Mouse (Mus musculus) heart, adult 2 months (tissue): ENCODE results near the gene Scamp4. TPM values are rescaled to one million over a fixed set of nuclear protein-coding genes. Genes with fewer than 3 reads are reported as not detected.
"Not testable (repeated sequence)": the region's sequence is repeated elsewhere in the genome, so short reads cannot be mapped to it uniquely, and the experiment has no call there.

ENCODE experiments used
- DNase-seq, 2 experiments: peaks; one replicate each; pipeline ENCODE4 v3.0.0; 2021
- H3K27ac ChIP-seq: fragments of 200-600 bp; 2 replicates; pipeline ENCODE4 v1.8.1; 2022
- H3K27me3 ChIP-seq: fragments of 200-500 bp; 2 replicates; pipeline ENCODE4 v1.6.1; 2012; ENCODE audit warnings: mild to moderate bottlenecking, low read length, inconsistent platforms, mixed read lengths; ENCODE audit not compliant: control insufficient read depth, insufficient read depth
- H3K36me3 ChIP-seq: fragments of 200-500 bp; 2 replicates; pipeline ENCODE4 v1.6.1; 2012; ENCODE audit warnings: low read length, inconsistent platforms; ENCODE audit not compliant: control insufficient read depth, insufficient read depth
- H3K4me1 ChIP-seq: fragments of 200-500 bp; 2 replicates; pipeline ENCODE4 v1.6.1; 2011; ENCODE audit warnings: low read length; ENCODE audit not compliant: control insufficient read depth, insufficient read depth
- H3K4me3 ChIP-seq: fragments of 200-600 bp; 2 replicates; pipeline ENCODE4 v1.8.1; 2022
- H3K79me2 ChIP-seq: fragments of 200-500 bp; replicated peaks from 2 replicates; pipeline ENCODE4 v1.6.1; 2012; ENCODE audit warnings: mild to moderate bottlenecking, inconsistent platforms, low read length, moderate library complexity, mixed read lengths; ENCODE audit not compliant: control insufficient read depth, insufficient read depth
- H3K9ac ChIP-seq: fragments of 200-500 bp; 2 replicates; pipeline ENCODE4 v1.6.1; 2012; ENCODE audit warnings: low read depth, mild to moderate bottlenecking, control low read depth, inconsistent platforms, low read length, mixed read lengths
- CTCF ChIP-seq: fragments of 200-600 bp; IDR thresholded peaks from 2 replicates; pipeline ENCODE4 v1.8.1; 2022; ENCODE audit warnings: antibody characterized with exemption, mild to moderate bottlenecking, moderate library complexity
- EP300 ChIP-seq: fragments of 200-500 bp; IDR thresholded peaks from 2 replicates; pipeline ENCODE4 v1.6.1; 2011; ENCODE audit warnings: low read depth, low read length, control low read depth; ENCODE audit not compliant: insufficient read depth
- POLR2A ChIP-seq: fragments of 200-500 bp; IDR thresholded peaks from 2 replicates; pipeline ENCODE4 v1.6.1; 2011; ENCODE audit warnings: mild to moderate bottlenecking, low read depth, low read length, control low read depth; ENCODE audit not compliant: insufficient read depth
- WGBS: fragments of 180-500 bp; shearing (Covaris S2); methylation state at CpG from one replicate; pipeline ENCODE4 v1.1.7; 2018; 5-methylcytosine and 5-hydroxymethylcytosine counted together
- intact Hi-C: fragments of 180-260 bp; cut with DNase I; formaldehyde crosslinking; loops from one replicate; pipeline ENCODE4 v1.15.1; 2025
- polyA plus RNA-seq: library from polyadenylated mRNA; depleted of rRNA; stranded (reverse); fragments of >200 nt; gene quantifications from 2 replicates; pipeline ENCODE4 v1.2.3, GENCODE M21; 2012
- total RNA-seq, 2 experiments: library from RNA; stranded (reverse); gene quantifications; 2 replicates each; pipeline ENCODE4 v1.2.3; 2021

The Scamp4 gene
- total and polyA plus RNA-seq, 3 experiments, result 20.8 to 58.9 (median 26.9) TPM

DNA sequence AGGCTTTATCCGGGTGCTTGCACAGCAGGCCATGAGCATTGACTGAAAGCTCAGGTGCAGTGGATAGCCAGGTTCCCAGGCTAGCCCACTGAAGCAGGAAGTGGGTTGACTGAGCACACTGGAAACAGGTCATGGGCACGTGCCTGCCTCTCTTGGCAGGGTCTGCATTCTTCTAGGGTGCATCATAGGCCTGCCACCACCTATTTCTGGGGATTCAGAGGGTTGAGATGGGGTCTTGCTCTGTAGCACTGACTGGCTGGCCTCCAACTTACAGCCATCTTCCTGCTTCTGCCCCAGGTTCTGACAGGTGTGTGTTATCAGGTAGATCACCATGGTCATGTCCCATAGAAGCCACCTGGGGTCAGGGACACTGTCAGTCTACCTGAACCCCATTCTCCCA lies 2.3 kb downstream of the Scamp4 start:
- WGBS, result 70% methylated on average over 2 of the region's 2 CpGs
- H3K9ac ChIP-seq, result no peak overlapping the region
- H3K4me3 ChIP-seq, result no peak overlapping the region
- H3K27ac ChIP-seq, result no peak overlapping the region
- intact Hi-C loops, result loop anchor here (2.0 kb wide), 1 partner anchor 16 kb away; no protein-coding TSS in a partner anchor
- peaks cover 7% of the 10 kb centered on the region for H3K79me2 ChIP-seq
- TF ChIP-seq EP300 (no peak), CTCF (no peak), POLR2A (no peak)
- no peak for DNase-seq
- H3K4me1 ChIP-seq, result peaks cover 6% of the 10 kb centered on the region
- no peaks in the 10 kb centered on the region for H3K36me3 ChIP-seq
- no peaks in the 10 kb centered on the region for H3K27me3 ChIP-seq

DNA sequence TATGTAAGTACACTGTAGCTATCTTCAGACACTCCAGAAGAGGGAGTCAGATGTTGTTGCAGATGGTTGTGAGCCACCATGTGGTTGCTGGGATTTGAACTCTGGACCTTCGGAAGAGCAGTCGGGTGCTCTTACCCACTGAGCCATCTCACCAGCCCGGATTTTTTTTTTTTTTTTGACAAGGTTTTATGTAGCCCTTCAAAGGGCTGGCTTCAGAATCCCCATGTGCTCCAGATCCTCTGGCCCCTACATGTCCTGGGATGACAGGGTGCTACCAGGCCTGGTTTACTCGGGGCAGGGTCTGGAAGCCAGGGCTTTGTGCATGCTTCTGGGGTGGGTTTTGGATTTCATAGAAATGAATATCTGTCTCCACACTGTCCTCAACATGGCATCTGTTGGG lies 3.0 kb downstream of the Scamp4 start, which contains the start of gene Gm49322:
Gene Gm49322 (plus strand): TSS at position 301 of the 400 bp plus-strand sequence.
- H3K4me3 ChIP-seq, DNase-seq, H3K79me2 ChIP-seq, H3K4me1 ChIP-seq, H3K36me3 ChIP-seq, H3K9ac ChIP-seq, H3K27ac ChIP-seq, H3K27me3 ChIP-seq: not testable (repeated sequence)
- intact Hi-C loops, result loop anchor here (2.0 kb wide), 1 partner anchor 15 kb away; no protein-coding TSS in a partner anchor
- WGBS, result 80% methylated on average over 4 of the region's 4 CpGs

DNA sequence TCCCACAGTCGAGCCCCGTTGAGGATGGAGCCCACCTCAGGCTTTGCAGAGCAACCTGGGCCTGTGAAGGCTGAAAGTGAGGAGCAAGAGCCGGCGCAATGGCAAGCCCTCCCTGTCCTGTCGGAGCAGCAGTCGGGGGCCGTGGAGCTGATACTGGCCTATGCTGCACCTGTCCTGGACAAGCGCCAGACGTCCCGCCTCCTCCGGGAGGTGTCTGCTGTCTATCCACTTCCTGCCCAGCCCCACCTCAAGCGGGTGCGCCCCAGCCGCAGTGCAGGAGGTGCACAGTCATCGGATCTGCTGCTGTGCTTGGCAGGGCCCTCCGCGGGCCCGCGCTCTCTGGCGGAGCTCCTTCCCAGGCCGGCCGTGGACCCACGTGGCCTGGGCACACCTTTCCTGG lies 3.6 kb downstream of the Scamp4 start:
- no peaks in the 10 kb centered on the region for H3K27me3 ChIP-seq
- H3K9ac ChIP-seq, result no peak overlapping the region
- 85% methylated on average over 23 of the region's 23 CpGs for WGBS
- no peak overlapping the region for H3K4me3 ChIP-seq
- intact Hi-C loops, result no loop called here
- H3K27ac ChIP-seq, result no peak overlapping the region
- TF ChIP-seq EP300 (no peak), CTCF (no peak), POLR2A (no peak)
- no peak for DNase-seq
- peaks cover 6% of the 10 kb centered on the region for H3K4me1 ChIP-seq
- peaks cover 7% of the 10 kb centered on the region for H3K79me2 ChIP-seq
- no peaks in the 10 kb centered on the region for H3K36me3 ChIP-seq

DNA sequence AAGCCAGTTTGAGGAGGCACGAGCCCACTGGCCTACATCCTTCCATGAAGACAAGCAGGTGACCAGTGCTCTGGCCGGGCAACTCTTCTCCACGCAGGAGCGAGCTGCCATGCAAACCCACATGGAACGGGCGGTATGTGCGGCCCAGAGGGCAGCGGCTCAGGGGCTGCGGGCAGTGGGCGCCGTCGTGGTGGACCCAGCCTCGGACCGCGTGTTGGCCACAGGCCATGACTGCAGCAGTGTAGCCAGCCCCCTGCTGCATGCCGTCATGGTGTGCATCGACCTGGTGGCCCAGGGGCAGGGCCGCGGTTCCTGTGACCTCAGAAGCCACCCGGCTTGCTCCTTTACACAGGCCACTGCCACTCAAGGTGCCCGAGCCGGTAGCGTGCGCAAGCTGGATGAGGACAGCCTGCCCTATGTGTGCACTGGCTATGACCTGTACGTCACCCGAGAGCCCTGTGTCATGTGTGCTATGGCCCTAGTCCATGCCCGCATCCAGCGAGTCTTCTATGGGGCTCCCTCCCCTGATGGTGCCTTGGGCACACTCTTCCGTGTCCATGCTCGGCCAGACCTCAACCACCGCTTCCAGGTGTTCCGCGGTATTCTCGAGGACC lies 4.2 kb downstream of the Scamp4 start:
- peaks cover 6% of the 10 kb centered on the region for H3K4me1 ChIP-seq
- DNase-seq, result peak in 1 of 2 experiments; percentile 21

DNA sequence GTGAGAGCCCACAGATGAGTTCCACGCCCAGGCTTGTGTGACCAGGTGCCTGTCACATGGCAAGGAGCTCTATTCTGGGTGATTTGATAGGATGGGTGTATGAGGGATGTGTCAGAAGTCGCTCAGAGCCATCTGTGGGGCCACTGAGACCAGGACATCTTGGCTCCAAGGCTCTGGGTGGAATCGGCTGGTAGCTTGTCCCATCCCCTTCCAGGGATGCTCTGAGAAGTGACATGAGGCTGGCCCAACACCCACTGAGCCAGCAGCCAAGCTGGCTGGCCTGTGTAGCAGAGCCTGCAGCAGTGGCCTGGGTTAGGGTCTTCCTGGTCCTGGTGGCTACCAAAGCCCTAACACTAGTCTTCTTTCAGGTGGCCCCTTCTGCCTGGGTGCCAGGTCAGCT lies 5.8 kb downstream of the Scamp4 start:
- H3K79me2 ChIP-seq, result peaks cover 7% of the 10 kb centered on the region
- H3K27ac ChIP-seq, result no peak overlapping the region
- DNase-seq, result no peak
- no peak overlapping the region for H3K9ac ChIP-seq
- H3K4me3 ChIP-seq, result no peak overlapping the region
- intact Hi-C loops, result no loop called here
- no peaks in the 10 kb centered on the region for H3K36me3 ChIP-seq
- H3K27me3 ChIP-seq, result no peaks in the 10 kb centered on the region
- 89% methylated on average over 3 of the region's 3 CpGs for WGBS
- TF ChIP-seq POLR2A (no peak), CTCF (no peak), EP300 (no peak)
- peaks cover 3% of the 10 kb centered on the region for H3K4me1 ChIP-seq

More for the DNA sequence above, 4.2 kb downstream of the Scamp4 start:
- intact Hi-C loops, result no loop called here
- Histone ChIP-seq H3K27ac (no peak overlapping the region), H3K27me3 (no peaks in the 10 kb centered on the region), H3K36me3 (no peaks in the 10 kb centered on the region), H3K9ac (no peak overlapping the region), H3K4me3 (no peak overlapping the region), H3K79me2 (peaks cover 7% of the 10 kb centered on the region)
- TF ChIP-seq EP300, result no peak
- no peak for TF ChIP-seq CTCF
- TF ChIP-seq POLR2A, result no peak
- 95% methylated on average over 34 of the region's 34 CpGs for WGBS

DNA sequence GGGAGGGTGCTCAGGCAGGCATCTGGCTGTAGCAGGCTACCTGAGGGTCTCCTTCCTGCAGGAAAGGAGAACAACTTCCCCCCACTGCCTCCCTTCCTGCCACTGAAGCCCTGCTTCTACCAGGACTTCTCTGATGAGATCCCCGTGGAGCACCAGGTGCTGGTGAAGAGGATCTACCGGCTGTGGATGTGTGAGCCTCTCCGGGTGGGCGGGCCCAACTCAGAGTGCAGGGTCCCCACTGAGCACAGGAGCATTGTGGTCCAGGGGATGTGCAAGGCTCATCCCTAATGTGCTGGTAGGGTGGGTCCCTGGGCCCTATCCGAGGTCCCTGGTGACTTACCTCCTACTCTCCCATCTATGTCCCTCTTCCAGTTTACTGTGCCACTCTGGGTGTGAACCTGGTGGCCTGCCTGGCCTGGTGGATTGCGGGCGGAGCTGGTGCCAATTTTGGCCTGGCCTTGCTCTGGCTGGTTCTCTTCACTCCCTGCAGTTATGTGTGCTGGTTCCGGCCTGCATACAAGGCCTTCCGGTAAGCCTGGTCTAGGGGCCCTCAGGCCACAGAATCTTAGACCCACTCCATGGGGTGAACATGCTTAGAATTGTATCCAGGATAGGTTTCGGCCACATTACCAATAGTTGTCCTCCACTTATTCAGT lies 6.7 kb downstream of the Scamp4 start:
- WGBS, result 85% methylated on average over 10 of the region's 10 CpGs
- Histone ChIP-seq H3K27ac (no peak overlapping the region), H3K4me3 (no peak overlapping the region), H3K79me2 (peaks cover 7% of the 10 kb centered on the region), H3K4me1 (no peaks in the 10 kb centered on the region), H3K9ac (no peak overlapping the region), H3K27me3 (no peaks in the 10 kb centered on the region), H3K36me3 (no peaks in the 10 kb centered on the region)
- intact Hi-C loops, result no loop called here
- TF ChIP-seq CTCF (no peak), EP300 (no peak), POLR2A (no peak)
- no peak for DNase-seq
